Mouse (Mus musculus) limb, embryonic 14.5 days (tissue): ENCODE results near the gene Ptk7. TPM values are rescaled to one million over a fixed set of nuclear protein-coding genes. Genes with fewer than 3 reads are reported as not detected.

Source experiments
- ATAC-seq: fragments of 200-750 bp; cut with Nextera tagmentation; 2 replicates; pipeline ENCODE4 v1.8.0; 2017; ENCODE audit warnings: low read depth, moderate number of reproducible peaks, moderate TSS enrichment; ENCODE audit not compliant: low FRiP score
- DNase-seq: peaks from one replicate; pipeline ENCODE4 v3.0.0-alpha.2; 2015; ENCODE audit warnings: low spot score
- H3K27ac ChIP-seq: fragments of 300-500 bp; sonication (generic); replicated peaks from 2 replicates; pipeline ENCODE4 v1.5.1; 2014; ENCODE audit warnings: low read depth, mild to moderate bottlenecking, low read length, moderate library complexity, mixed read lengths
- H3K27me3 ChIP-seq: fragments of 300-500 bp; sonication (generic); 2 replicates; pipeline ENCODE4 v1.6.1; 2014; ENCODE audit warnings: low read length, mixed read lengths; ENCODE audit not compliant: control insufficient read depth, insufficient read depth
- H3K36me3 ChIP-seq: fragments of 300-500 bp; sonication (generic); 2 replicates; pipeline ENCODE4 v1.6.1; 2014; ENCODE audit warnings: mild to moderate bottlenecking, low read length, moderate library complexity, mixed read lengths; ENCODE audit not compliant: control insufficient read depth, insufficient read depth
- H3K4me1 ChIP-seq: fragments of 300-500 bp; sonication (generic); 2 replicates; pipeline ENCODE4 v1.6.1; 2014; ENCODE audit warnings: antibody characterized with exemption, low read length, mixed read lengths; ENCODE audit not compliant: control insufficient read depth, insufficient read depth
- H3K4me2 ChIP-seq: fragments of 300-500 bp; sonication (generic); replicated peaks from 2 replicates; pipeline ENCODE4 v1.6.1; 2014; ENCODE audit warnings: low read depth, mild to moderate bottlenecking, low read length, moderate library complexity; ENCODE audit not compliant: severe bottlenecking
- H3K4me3 ChIP-seq: fragments of 300-500 bp; sonication (generic); replicated peaks from 2 replicates; pipeline ENCODE4 v1.5.1; 2014; ENCODE audit warnings: low read length
- H3K9ac ChIP-seq: fragments of 300-500 bp; sonication (generic); 2 replicates; pipeline ENCODE4 v1.6.1; 2014; ENCODE audit warnings: mild to moderate bottlenecking, low read depth, low read length, moderate library complexity; ENCODE audit not compliant: severe bottlenecking
- H3K9me3 ChIP-seq: fragments of 300-500 bp; sonication (generic); 2 replicates; pipeline ENCODE4 v1.6.1; 2016; ENCODE audit warnings: low read length; ENCODE audit not compliant: control insufficient read depth
- POLR2A ChIP-seq: fragments of 200-500 bp; IDR thresholded peaks from 2 replicates; pipeline ENCODE4 v1.8.0; 2012; ENCODE audit warnings: inconsistent platforms, mild to moderate bottlenecking, moderate library complexity, borderline replicate concordance; ENCODE audit not compliant: insufficient read depth, insufficient read length; ENCODE audit errors: extremely low read depth
- WGBS: fragments of 180-500 bp; shearing (Covaris S2); extraction: QIAGEN DNeasy Blood & Tissue Kit; methylation state at CpG from one replicate; pipeline ENCODE4 v1.1.7; 2014; 5-methylcytosine and 5-hydroxymethylcytosine counted together
- polyA plus RNA-seq, 2 experiments: library from polyadenylated mRNA; depleted of rRNA in 1 of 2; stranded (reverse) in 1 of 2; unstranded in 1 of 2; fragments of >200 nt; fragmentation: Nextera tagmentation in 1 of 2; extraction: Ambion mirVana in 1 of 2; gene quantifications; 2 replicates each; pipeline versions ENCODE4 v1.2.1 to v1.2.3; 2012 to 2014

Gene Ptk7
- polyA plus RNA-seq, 2 experiments, result 73.8 to 89.4 TPM

DNA sequence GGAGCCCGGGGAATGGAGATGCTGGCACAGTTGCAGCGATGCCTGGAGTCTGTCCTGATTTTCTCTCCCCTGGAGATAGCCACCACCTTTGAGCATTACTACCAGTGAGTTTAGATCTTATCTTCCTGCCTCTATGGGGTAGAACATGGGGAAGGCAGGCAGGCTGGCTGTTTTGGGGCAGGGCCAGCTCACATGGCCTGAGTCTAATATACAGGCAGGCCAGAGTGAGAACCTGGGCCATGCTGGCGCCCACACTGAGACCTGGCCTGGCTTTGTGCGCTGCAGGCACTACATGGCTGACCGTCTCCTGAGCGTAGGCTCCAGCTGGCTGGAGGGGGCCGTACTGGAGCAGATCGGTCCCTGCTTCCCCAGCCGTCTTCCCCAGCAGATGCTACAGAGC is 32.0 kb upstream of the Ptk7 start:
- H3K4me3 ChIP-seq, result no peak overlapping the region
- TF ChIP-seq POLR2A, result no peak
- 86% methylated on average over 9 of the region's 9 CpGs for WGBS
- peaks cover 96% of the 10 kb centered on the region for H3K36me3 ChIP-seq
- H3K9ac ChIP-seq, result no peak overlapping the region
- ATAC-seq, result no peak
- no peaks in the 10 kb centered on the region for H3K4me1 ChIP-seq
- no peak overlapping the region for H3K4me2 ChIP-seq
- no peak overlapping the region for H3K27ac ChIP-seq
- H3K9me3 ChIP-seq, result no peaks in the 10 kb centered on the region
- DNase-seq, result no peak
- no peaks in the 10 kb centered on the region for H3K27me3 ChIP-seq

DNA sequence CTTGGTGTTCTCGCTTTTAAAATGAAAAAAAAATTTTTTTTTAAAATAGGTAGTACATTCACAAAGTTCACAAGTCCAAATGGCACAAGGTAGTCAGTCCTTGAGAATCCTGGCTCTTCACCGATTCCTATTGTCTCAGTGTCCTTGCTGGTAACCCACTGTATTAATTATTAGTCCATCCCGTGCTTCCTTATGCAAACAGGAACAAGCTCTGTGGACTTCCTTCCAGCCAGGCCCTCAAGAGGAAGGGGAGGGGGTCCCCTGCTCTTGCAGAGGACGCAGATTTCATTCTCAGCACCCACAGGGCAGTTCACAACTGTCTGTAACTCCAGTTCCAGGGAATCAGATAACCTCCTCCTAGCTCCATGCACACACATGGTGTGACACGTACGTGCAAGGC is 26.8 kb upstream of the Ptk7 start:
- no peak overlapping the region for H3K9ac ChIP-seq
- no peak overlapping the region for H3K4me2 ChIP-seq
- no peaks in the 10 kb centered on the region; the same call in 1 of the 2 replicates for H3K9me3 ChIP-seq
- TF ChIP-seq POLR2A, result no peak
- no peaks in the 10 kb centered on the region for H3K27me3 ChIP-seq
- ATAC-seq, result no peak
- DNase-seq, result no peak
- H3K4me3 ChIP-seq, result no peak overlapping the region
- H3K36me3 ChIP-seq, result peaks cover 92% of the 10 kb centered on the region
- H3K4me1 ChIP-seq, result peaks cover 15% of the 10 kb centered on the region
- no peak overlapping the region for H3K27ac ChIP-seq
- WGBS, result 71% methylated on average over 6 of the region's 6 CpGs

DNA sequence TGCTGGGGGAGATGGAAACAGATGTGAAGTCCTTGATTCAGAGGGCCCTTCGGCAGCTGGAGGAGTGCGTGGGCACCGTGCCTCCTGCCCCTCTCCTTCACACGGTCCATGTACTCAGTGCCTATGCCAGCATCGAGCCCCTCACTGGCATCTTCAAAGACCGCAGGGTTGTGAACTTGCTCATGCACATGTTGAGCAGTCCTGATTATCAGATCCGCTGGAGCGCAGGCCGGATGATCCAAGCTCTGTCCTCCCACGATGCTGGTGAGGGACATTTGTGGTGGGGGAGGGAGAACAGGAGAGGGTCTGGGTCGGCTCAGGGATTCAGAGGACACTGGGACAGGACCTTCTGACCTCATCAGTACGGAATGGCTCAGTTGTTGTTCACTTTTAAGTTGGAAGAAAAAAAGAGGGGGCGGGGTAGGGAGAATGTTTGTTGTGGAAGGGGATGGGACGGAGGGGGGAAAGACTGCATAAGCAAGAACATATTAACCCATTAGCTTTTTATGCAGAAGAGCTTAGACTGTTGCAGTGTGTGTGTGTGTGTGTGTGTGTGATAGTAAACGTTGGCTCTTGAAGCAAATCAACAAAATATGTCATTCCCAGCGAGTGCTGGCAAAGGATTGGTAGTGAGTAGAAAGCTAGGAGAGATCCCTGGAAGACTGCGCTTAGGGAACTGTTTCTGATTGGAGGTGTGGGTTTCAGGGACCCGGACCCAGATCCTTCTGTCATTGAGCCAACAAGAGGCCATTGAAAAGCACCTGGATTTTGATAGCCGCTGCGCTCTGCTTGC is 22.6 kb upstream of the Ptk7 start:
- no peak for TF ChIP-seq POLR2A
- Histone ChIP-seq H3K27me3 (no peaks in the 10 kb centered on the region), H3K36me3 (peaks cover 67% of the 10 kb centered on the region), H3K4me2 (peak overlapping the region; percentile 63), H3K4me3 (peak overlapping the region; percentile 76), H3K27ac (no peak overlapping the region), H3K9ac (peak overlapping the region; percentile 92), H3K9me3 (no peaks in the 10 kb centered on the region; the same call in 1 of the 2 replicates), H3K4me1 (peaks cover 20% of the 10 kb centered on the region)
- no peak for ATAC-seq
- DNase-seq, result no peak
- WGBS, result 73% methylated on average over 20 of the region's 20 CpGs

DNA sequence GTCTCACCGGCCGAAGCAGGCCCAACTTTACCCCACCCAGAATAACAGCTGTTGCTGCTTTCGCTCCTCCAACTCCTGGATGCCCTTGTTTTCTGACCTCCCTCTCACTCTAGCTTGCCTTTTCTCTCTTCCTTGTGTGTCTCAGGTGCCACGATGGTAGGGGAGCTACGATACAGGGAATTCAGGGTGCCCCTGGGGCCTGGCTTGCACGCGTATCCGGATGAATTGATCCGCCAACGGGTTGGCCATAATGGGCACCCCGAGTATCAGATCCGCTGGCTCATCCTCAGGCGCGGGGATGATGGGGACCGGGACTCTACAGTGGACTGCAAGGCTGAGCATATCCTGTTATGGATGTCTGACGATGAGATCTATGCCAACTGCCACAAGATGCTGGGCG is 22.0 kb upstream of the Ptk7 start:
- Histone ChIP-seq H3K27me3 (no peaks in the 10 kb centered on the region), H3K9me3 (no peaks in the 10 kb centered on the region; the same call in 1 of the 2 replicates), H3K27ac (peak overlapping the region; percentile 96), H3K9ac (peak overlapping the region; percentile 92), H3K4me2 (peak overlapping the region; percentile 63), H3K4me1 (peaks cover 25% of the 10 kb centered on the region), H3K4me3 (peak overlapping the region; percentile 76), H3K36me3 (peaks cover 60% of the 10 kb centered on the region)
- ATAC-seq (no peak), DNase-seq (no peak)
- WGBS, result 74% methylated on average over 17 of the region's 17 CpGs
- TF ChIP-seq POLR2A, result no peak

DNA sequence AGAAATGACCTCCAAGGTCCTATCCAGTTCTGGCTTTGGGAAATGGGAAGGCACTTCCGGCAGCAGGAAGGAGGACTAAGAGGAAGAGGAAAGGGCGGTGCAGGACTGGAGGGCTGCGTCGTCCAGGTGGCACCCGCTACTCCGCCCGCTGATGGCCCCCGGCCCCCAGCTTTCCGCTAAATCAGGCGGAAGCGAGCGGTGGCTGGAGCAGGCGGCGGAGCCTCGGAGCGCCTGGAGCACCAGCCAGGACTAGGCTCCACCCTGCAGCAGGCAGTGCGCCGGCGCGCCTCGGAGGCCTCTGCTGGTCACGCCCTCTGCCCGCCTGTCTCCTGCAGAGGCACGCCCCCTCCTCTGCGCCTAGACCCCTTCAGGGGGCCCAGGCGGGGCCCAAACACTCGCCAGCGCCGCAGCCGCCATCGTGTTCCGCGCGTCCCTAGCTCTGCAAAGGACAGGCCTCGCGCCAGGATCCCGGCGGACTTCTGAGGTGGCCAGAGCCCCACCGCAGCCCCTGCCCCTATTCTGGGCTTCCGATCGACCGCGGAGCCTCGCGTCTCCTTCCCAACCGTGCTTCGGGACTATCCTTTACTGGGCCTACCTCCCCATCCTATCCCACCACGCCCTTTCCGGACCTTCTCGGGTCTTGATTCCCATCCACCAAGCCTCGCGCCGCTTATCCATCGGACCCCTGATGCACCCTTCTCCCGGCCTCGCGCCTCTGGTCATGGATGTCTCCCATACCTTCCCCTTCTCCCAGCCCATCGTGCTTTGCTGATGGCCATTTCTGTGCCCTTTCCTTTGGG is 21.1 kb upstream of the Ptk7 start, which contains the start of gene Cul7:
Gene Cul7 (plus strand): TSS at position 106 of the 800 bp plus-strand sequence.
- H3K9ac ChIP-seq, result peak within 1 kb of the TSS; percentile 92
- peak; percentile 80; the same call in 1 of the 2 replicates for TF ChIP-seq POLR2A
- no peaks in the 10 kb centered on the region for H3K27me3 ChIP-seq
- peaks cover 52% of the 10 kb centered on the region for H3K36me3 ChIP-seq
- peak; percentile 92 for ATAC-seq
- 0% methylated on average over 23 of the region's 58 CpGs for WGBS
- DNase-seq, result peak; percentile 98
- peak within 1 kb of the TSS; percentile 96 for H3K27ac ChIP-seq
- H3K4me2 ChIP-seq, result peak within 1 kb of the TSS; percentile 63
- peak within 1 kb of the TSS; percentile 76 for H3K4me3 ChIP-seq
- no peaks in the 10 kb centered on the region; the same call in 1 of the 2 replicates for H3K9me3 ChIP-seq
- H3K4me1 ChIP-seq, result peaks cover 25% of the 10 kb centered on the region
